Mouse (Mus musculus) lung, embryonic 15.5 days (tissue): Measurements from ENCODE around the gene Ank. TPM values are rescaled to one million over a fixed set of nuclear protein-coding genes. Genes with fewer than 3 reads are reported as not detected.

Source experiments
- ATAC-seq: fragments of 200-750 bp; cut with Nextera tagmentation; 2 replicates; pipeline ENCODE4 v1.8.0; 2017; ENCODE audit warnings: moderate number of reproducible peaks, borderline replicate concordance; ENCODE audit not compliant: low FRiP score, low TSS enrichment; ENCODE audit errors: extremely low read depth
- H3K27ac ChIP-seq: fragments of 300-500 bp; sonication (generic); 2 replicates; pipeline ENCODE4 v1.5.1; 2015; ENCODE audit warnings: moderate library complexity, mild to moderate bottlenecking, inconsistent platforms
- H3K27me3 ChIP-seq: fragments of 300-500 bp; sonication (generic); 2 replicates; pipeline ENCODE4 v1.6.1; 2015; ENCODE audit warnings: inconsistent platforms
- H3K36me3 ChIP-seq: fragments of 300-500 bp; sonication (generic); 2 replicates; pipeline ENCODE4 v1.6.1; 2015; ENCODE audit warnings: inconsistent platforms
- H3K4me1 ChIP-seq: fragments of 300-500 bp; sonication (generic); 2 replicates; pipeline ENCODE4 v1.6.1; 2015; ENCODE audit warnings: inconsistent platforms
- H3K4me2 ChIP-seq: fragments of 300-500 bp; sonication (generic); 2 replicates; pipeline ENCODE4 v1.6.1; 2015; ENCODE audit warnings: inconsistent platforms, mild to moderate bottlenecking, moderate library complexity
- H3K4me3 ChIP-seq: fragments of 300-500 bp; sonication (generic); 2 replicates; pipeline ENCODE4 v1.5.1; 2015; ENCODE audit warnings: mild to moderate bottlenecking, inconsistent platforms
- H3K9ac ChIP-seq: fragments of 300-500 bp; sonication (generic); 2 replicates; pipeline ENCODE4 v1.6.1; 2015; ENCODE audit warnings: inconsistent platforms
- H3K9me3 ChIP-seq: fragments of 300-500 bp; sonication (generic); 2 replicates; pipeline ENCODE4 v1.6.1; 2016; ENCODE audit warnings: inconsistent platforms
- WGBS: fragments of 180-500 bp; shearing (Covaris S2); methylation state at CpG from one replicate; pipeline ENCODE4 v1.1.7; 2015; 5-methylcytosine and 5-hydroxymethylcytosine counted together
- polyA plus RNA-seq: library from polyadenylated mRNA; unstranded; fragments of >200 nt; fragmentation: Nextera tagmentation; extraction: Ambion mirVana; gene quantifications from 2 replicates; pipeline ENCODE4 v1.2.1, GENCODE M21; 2015

The Ank gene
- polyA plus RNA-seq, 1 experiment from 2014 or later = 8.0 TPM

DNA sequence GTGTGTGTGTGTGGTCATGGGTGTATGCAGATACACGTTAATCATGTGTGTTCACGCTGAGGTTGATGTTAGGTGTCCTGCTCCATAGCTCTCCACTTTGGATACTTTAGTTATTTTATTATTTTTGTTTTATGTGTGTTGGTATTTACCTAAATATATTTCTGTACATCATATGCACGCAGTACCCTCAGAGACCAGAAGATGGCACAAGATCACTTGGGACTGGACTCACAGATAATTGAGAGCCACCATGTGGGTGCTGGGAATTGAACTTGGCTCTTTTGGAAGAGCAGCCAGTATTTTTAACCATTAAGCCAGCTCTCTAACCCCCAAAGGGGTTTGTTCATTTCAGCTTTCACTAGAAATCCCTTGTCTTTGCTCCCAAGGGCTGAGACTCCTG lies 116.0 kb downstream of the Ank start:
- no peaks in the 10 kb centered on the region for H3K27me3 ChIP-seq
- H3K9ac ChIP-seq = no peak overlapping the region
- H3K9me3 ChIP-seq = no peaks in the 10 kb centered on the region
- H3K4me1 ChIP-seq = no peaks in the 10 kb centered on the region
- no peak overlapping the region for H3K27ac ChIP-seq
- no peak overlapping the region for H3K4me3 ChIP-seq
- WGBS = 92% methylated on average over 3 of the region's 3 CpGs
- no peaks in the 10 kb centered on the region for H3K36me3 ChIP-seq
- ATAC-seq = no peak
- H3K4me2 ChIP-seq = no peak overlapping the region

DNA sequence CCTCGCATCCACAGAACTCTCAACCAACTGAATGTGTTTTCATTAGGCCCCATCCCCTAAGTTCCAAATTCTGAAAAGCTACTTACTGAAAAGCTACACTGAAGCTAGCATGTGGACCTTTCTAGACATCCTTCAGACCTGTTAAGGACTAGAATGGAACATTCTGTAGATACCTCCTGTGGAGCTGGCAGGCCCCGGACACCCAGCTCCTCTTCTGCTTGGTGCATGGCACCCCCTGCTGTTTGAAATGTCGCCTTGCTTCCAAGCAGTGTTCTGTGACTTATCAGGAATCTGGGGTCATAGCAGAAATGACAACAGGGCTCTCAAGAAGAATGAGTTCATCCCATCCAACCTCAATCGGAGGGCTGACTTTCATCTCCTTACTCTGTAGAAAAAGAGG lies 116.6 kb downstream of the Ank start:
- no peaks in the 10 kb centered on the region for H3K4me1 ChIP-seq
- WGBS = 58% methylated on average over 4 of the region's 4 CpGs
- H3K27ac ChIP-seq = no peak overlapping the region
- no peak for ATAC-seq
- H3K4me2 ChIP-seq = no peak overlapping the region
- no peak overlapping the region for H3K4me3 ChIP-seq
- H3K27me3 ChIP-seq = no peaks in the 10 kb centered on the region
- no peak overlapping the region for H3K9ac ChIP-seq
- no peaks in the 10 kb centered on the region for H3K36me3 ChIP-seq
- H3K9me3 ChIP-seq = no peaks in the 10 kb centered on the region

DNA sequence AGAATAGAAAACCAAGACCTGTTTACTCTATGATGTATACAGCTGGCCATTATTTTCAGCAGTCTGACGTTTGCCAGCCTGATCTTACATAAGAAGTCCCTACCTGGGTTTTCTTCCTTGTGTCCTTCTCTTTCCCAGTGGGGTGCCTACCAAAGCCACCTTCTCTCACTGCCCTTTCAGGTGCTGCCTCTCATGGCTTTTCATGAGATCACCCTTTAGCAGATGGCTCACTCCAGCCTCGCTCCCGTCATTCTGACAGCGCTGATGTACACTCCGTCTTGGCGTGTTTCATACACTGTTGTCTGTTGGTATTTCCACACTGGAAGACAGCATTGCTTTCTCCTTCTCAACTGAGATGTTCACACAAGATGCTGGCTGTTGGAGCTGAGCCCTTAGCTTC lies 117.1 kb downstream of the Ank start:
- Histone ChIP-seq H3K4me1 (no peaks in the 10 kb centered on the region), H3K36me3 (no peaks in the 10 kb centered on the region), H3K27ac (no peak overlapping the region), H3K27me3 (no peaks in the 10 kb centered on the region), H3K9me3 (no peaks in the 10 kb centered on the region), H3K9ac (no peak overlapping the region), H3K4me3 (no peak overlapping the region), H3K4me2 (no peak overlapping the region)
- ATAC-seq = no peak
- 78% methylated on average over 6 of the region's 6 CpGs for WGBS

DNA sequence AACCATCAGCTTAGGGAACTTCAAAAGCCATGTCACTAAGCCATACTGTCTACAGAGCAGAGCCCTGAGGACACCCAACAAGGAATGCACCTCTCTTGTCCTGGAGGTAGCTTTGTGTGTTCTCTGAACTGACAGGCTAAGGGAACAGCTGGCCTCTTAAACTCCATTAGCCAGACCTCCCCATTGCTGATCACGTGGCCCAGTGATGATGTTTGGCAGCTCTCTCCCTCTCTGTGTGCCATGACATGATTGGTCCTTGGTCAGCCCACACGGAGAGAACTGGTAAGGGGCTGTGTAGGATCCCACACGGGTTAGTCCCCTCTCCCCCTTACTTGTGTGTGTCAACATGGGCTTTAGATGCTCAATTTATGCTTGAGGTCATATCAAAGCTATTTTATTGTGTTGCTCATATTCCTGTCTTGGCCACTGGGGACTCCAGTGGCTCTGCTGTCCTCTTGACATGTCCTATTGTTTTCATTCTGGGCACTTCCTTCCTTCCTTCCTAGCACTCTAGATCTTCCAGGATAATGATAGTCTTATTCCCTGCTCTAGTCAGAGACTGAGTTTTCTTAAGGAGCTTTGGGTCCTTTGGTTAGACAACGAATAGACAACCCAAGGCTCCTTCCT lies 119.1 kb downstream of the Ank start:
- Histone ChIP-seq H3K9ac (no peak overlapping the region), H3K4me3 (no peak overlapping the region), H3K27me3 (no peaks in the 10 kb centered on the region), H3K4me2 (no peak overlapping the region), H3K9me3 (no peaks in the 10 kb centered on the region), H3K27ac (no peak overlapping the region), H3K36me3 (peaks cover 3% of the 10 kb centered on the region; the same call in 1 of the 2 replicates), H3K4me1 (no peaks in the 10 kb centered on the region)
- ATAC-seq = peak; percentile 39; the same call in 1 of the 2 replicates
- WGBS = 77% methylated on average over 4 of the region's 4 CpGs

DNA sequence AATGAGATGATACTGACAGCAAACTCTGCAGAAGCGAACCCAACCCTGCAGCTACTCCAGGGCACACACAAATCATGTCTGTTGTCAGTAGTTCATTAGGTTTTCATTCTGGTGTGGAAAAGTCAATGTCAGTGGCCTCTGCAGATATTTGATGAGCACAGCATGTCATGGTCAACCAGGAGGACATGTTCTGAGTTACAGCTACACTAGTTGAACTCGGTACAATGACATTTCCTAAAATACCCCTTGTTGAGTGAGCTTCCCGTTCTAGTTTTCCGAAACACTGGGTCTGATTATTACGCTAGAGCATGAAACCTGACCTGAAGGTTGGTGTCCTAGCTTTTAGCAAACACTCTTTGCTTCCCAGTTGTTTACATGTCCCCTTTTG lies 119.6 kb downstream of the Ank start:
- Histone ChIP-seq H3K4me2 (no peak overlapping the region), H3K27ac (no peak overlapping the region), H3K9me3 (no peaks in the 10 kb centered on the region), H3K4me3 (no peak overlapping the region), H3K4me1 (no peaks in the 10 kb centered on the region), H3K9ac (no peak overlapping the region), H3K36me3 (peaks cover 8% of the 10 kb centered on the region; the same call in 1 of the 2 replicates), H3K27me3 (no peaks in the 10 kb centered on the region)
- WGBS = 70% methylated on average over 5 of the region's 5 CpGs
- no peak for ATAC-seq

DNA sequence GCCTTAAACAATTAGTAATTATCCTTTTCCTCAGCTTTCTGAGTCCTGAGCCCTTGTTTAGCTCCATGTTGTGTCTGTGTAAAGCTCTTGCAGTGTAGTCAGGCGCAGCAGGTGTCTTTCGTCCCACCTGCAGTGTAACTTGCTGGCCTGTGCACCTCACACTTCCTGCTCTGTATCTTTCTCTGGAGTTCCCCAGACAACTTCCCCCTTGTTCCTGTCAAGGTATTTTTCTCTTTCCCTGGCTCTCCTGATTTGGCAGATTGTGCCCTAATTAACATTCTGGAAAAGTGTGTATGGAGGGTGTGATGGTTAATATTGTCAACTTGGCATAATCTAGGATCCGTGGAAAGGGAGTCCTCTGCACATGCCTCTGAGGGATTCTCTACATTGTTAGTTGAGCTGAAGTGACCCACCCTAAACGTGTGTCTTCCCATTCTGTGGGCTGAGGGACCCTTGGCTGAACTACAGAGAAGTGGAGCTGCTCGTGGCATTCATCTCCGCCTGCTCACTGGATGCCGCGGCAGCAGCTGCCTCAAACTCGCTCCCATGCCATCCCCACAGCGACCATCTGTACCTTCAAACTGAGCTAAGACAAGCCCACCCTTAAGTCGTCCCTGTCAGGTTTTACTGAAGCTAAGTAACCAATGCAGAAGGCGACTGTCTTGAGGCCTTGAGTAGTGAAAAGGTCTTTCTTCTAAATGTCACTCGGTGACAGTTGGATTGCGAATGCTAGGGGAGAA lies 121.8 kb downstream of the Ank start:
- H3K36me3 ChIP-seq = peaks cover 12% of the 10 kb centered on the region
- H3K4me2 ChIP-seq = no peak overlapping the region
- no peak overlapping the region for H3K4me3 ChIP-seq
- H3K9me3 ChIP-seq = no peaks in the 10 kb centered on the region
- H3K4me1 ChIP-seq = no peaks in the 10 kb centered on the region
- no peak overlapping the region for H3K9ac ChIP-seq
- WGBS = 78% methylated on average over 14 of the region's 14 CpGs
- ATAC-seq = no peak
- H3K27ac ChIP-seq = no peak overlapping the region
- H3K27me3 ChIP-seq = no peaks in the 10 kb centered on the region

DNA sequence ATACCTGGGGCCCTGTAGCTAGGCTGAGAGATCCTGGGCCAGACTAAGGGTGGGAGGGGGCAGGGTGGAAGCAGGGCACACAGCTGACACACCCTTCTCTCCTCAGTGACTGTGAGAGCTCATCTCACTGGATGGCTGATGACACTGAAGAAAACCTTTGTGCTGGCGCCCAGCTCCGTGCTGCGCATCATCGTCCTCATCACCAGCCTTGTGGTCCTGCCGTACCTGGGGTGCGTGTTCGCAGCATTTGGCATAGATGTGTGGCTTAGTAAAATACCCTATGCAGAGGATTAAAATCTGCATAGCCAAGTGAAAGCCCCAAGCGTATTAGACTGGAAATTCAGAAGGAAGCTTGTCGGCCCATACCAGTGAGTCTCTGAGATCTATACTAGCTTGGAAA lies 124.3 kb downstream of the Ank start:
- H3K9me3 ChIP-seq = no peaks in the 10 kb centered on the region
- H3K36me3 ChIP-seq = peaks cover 23% of the 10 kb centered on the region
- no peaks in the 10 kb centered on the region for H3K27me3 ChIP-seq
- H3K4me1 ChIP-seq = peaks cover 10% of the 10 kb centered on the region
- H3K27ac ChIP-seq = no peak overlapping the region
- 96% methylated on average over 9 of the region's 9 CpGs for WGBS
- H3K4me3 ChIP-seq = no peak overlapping the region
- no peak for ATAC-seq
- no peak overlapping the region for H3K4me2 ChIP-seq
- H3K9ac ChIP-seq = no peak overlapping the region

DNA sequence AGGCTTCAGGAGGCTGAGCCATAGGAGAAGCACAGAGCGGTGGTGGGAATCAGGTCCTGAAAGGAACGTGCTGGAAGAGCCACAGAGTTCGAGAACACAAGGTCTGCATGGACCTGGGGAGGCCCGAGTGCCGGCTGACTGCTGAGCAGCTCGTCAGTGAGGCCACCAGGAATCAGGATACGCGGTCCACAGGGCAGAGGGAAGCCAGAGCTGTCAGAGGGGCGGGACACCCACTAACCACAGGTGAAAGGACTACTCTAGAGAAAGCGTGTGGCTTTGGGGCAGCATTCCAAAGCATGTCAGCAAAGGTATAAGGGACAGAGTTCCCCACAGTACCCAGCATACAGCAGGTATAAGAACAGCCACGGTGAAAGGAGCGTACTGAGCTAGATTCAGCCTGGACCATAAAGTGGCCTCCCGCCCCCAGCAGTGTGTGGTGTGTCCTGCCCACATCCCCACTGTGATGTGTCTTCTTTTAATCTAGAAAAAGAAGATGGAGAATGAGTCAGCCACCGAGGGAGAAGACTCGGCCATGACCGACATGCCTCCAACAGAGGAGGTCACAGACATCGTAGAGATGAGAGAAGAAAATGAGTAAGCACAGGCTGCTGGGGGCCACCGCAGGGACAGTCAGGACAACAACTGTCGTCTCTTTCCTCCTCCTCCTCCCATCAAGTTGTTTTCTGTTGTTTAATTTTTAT lies 126.3 kb downstream of the Ank start:
- 86% methylated on average over 19 of the region's 19 CpGs for WGBS
- H3K4me2 ChIP-seq = no peak overlapping the region
- H3K9ac ChIP-seq = no peak overlapping the region
- H3K4me3 ChIP-seq = no peak overlapping the region
- peaks cover 16% of the 10 kb centered on the region for H3K4me1 ChIP-seq
- no peak overlapping the region for H3K27ac ChIP-seq
- H3K9me3 ChIP-seq = no peaks in the 10 kb centered on the region
- peaks cover 23% of the 10 kb centered on the region for H3K36me3 ChIP-seq
- no peaks in the 10 kb centered on the region for H3K27me3 ChIP-seq
- no peak for ATAC-seq

DNA sequence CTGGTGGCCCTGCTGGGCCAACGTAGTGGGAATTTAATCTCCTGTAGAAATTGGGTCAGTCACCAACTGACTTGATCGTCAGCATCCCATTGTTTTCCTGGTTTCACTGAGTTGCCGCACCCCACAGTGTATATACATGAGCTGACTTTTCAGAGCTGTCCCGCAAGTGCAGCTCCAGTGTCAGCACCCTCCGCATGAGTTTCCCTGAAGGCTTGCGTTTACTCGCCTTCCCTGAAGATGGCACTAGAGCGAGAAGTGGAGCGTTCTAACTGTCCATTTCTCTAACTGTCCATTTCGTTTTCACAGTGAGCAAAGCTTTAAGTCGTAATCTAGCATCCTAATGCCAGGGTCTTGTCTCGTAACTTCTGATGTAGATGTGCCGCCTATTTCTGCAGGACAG lies 127.2 kb downstream of the Ank start:
- H3K4me2 ChIP-seq = no peak overlapping the region
- H3K27me3 ChIP-seq = no peaks in the 10 kb centered on the region
- 84% methylated on average over 13 of the region's 13 CpGs for WGBS
- no peak for ATAC-seq
- peaks cover 16% of the 10 kb centered on the region for H3K4me1 ChIP-seq
- no peak overlapping the region for H3K9ac ChIP-seq
- no peaks in the 10 kb centered on the region for H3K9me3 ChIP-seq
- peaks cover 24% of the 10 kb centered on the region for H3K36me3 ChIP-seq
- no peak overlapping the region for H3K27ac ChIP-seq
- no peak overlapping the region for H3K4me3 ChIP-seq

DNA sequence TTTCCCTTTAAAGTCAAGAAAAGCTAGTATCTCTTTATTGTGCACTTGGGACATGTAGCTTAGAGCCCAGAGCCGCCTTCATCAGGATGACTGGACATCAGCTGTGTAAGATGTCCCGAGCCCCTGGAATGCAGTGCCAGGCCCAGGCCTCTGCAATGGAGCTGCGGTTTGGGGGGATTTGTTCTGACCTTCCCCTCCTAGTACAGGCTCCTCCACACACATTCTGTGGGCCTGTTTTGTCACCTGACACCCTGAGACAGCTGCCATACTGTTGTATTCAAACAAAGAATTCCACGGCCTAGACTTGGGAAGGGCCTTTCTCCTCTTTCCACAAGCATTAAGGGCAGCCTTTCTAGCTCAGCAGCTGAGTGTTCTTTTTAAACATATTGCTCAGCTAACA lies 128.5 kb downstream of the Ank start:
- H3K27ac ChIP-seq = peak overlapping the region; percentile 69
- H3K9ac ChIP-seq = no peak overlapping the region
- H3K4me1 ChIP-seq = peaks cover 16% of the 10 kb centered on the region
- peaks cover 33% of the 10 kb centered on the region for H3K36me3 ChIP-seq
- H3K27me3 ChIP-seq = no peaks in the 10 kb centered on the region
- ATAC-seq = no peak
- WGBS = 25% methylated on average over 4 of the region's 4 CpGs
- no peak overlapping the region for H3K4me3 ChIP-seq
- no peak overlapping the region for H3K4me2 ChIP-seq
- H3K9me3 ChIP-seq = no peaks in the 10 kb centered on the region

DNA sequence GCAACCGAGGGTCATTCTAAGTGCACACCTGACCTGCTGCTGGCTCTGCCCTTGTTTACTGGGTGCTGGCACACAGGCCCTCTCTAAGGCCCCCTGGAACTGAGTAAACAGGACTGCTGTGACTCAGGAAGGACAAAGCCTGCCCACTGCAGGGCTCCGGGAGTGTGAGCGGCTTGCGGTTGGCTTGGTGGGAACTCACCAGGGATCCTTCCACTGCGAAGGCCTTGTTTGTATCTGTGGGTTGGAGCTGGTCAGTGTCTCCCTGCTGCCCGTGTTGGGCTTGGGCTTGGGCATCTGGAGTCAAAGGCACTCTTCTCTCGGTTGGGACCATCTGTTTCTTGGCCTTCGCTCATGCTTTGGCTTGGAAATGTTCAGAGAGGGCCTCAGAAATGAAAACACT lies 129.1 kb downstream of the Ank start:
- H3K4me2 ChIP-seq = no peak overlapping the region
- H3K9me3 ChIP-seq = no peaks in the 10 kb centered on the region
- H3K27ac ChIP-seq = peak overlapping the region; percentile 69
- peaks cover 16% of the 10 kb centered on the region for H3K4me1 ChIP-seq
- peak; percentile 40 for ATAC-seq
- peaks cover 30% of the 10 kb centered on the region for H3K36me3 ChIP-seq
- no peaks in the 10 kb centered on the region for H3K27me3 ChIP-seq
- WGBS = 45% methylated on average over 8 of the region's 8 CpGs
- H3K4me3 ChIP-seq = no peak overlapping the region
- H3K9ac ChIP-seq = no peak overlapping the region

DNA sequence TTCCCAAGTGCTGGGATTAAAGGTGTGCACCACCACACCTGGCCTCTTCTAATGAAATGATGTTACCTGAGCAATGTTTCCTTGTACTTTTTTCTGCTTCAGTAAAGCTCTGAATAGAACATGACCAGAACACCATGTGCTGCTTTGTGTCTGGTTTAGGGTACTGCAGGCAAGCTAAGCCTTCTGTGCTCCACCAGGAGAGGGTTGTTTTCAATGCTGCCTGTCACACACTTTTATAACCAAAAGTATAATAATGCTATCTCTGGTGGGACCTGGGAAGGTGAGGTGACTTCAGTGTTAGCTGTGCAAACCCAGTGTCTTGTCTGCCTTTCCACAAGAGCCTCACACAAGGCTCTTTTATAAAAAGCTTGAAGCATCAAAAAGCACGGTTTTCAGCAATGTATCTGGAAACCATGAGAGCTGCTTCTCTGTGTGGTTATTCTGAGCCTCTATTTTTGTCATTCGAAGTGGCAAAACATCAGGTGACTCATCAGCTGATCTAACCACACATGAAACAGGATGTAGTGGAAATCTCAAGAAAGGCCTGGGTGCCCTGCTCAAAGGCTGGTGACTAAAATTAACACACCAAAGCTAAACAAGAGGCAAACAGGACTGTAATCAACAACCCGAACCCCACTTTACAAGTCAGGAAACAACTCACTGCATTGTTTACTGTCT lies 130.1 kb downstream of the Ank start:
- 62% methylated on average over 3 of the region's 3 CpGs for WGBS
- H3K9me3 ChIP-seq = no peaks in the 10 kb centered on the region

More for the DNA sequence above, 130.1 kb downstream of the Ank start:
- Histone ChIP-seq H3K4me1 (peaks cover 16% of the 10 kb centered on the region), H3K4me2 (no peak overlapping the region), H3K9ac (no peak overlapping the region), H3K4me3 (no peak overlapping the region), H3K36me3 (peaks cover 24% of the 10 kb centered on the region), H3K27me3 (no peaks in the 10 kb centered on the region), H3K27ac (peak overlapping the region; percentile 69)
- no peak for ATAC-seq
